Mouse (Mus musculus) hindbrain, embryonic 15.5 days (tissue): ENCODE data around the gene Tbc1d24. TPM values are rescaled to one million over a fixed set of nuclear protein-coding genes. Genes with fewer than 3 reads are reported as not detected.
A peak's percentile ranks its signal among the peaks of the same experiment; 100 is the strongest.

Experiments
- ATAC-seq: fragments of 200-750 bp; cut with Nextera tagmentation; 2 replicates; pipeline ENCODE4 v1.8.0; 2017; ENCODE audit warnings: low read depth, moderate number of reproducible peaks, moderate TSS enrichment; ENCODE audit not compliant: low FRiP score
- H3K27ac ChIP-seq: fragments of 300-500 bp; sonication (generic); replicated peaks from 2 replicates; pipeline ENCODE4 v1.5.1; 2015; ENCODE audit warnings: mild to moderate bottlenecking, inconsistent platforms
- H3K27me3 ChIP-seq: fragments of 300-500 bp; sonication (generic); 2 replicates; pipeline ENCODE4 v1.6.1; 2015; ENCODE audit warnings: control low read depth, inconsistent platforms
- H3K36me3 ChIP-seq: fragments of 300-500 bp; sonication (generic); 2 replicates; pipeline ENCODE4 v1.6.1; 2015; ENCODE audit warnings: control low read depth, inconsistent platforms
- H3K4me1 ChIP-seq: fragments of 300-500 bp; sonication (generic); replicated peaks from 2 replicates; pipeline ENCODE4 v1.6.1; 2015; ENCODE audit warnings: control low read depth, inconsistent platforms
- H3K4me2 ChIP-seq: fragments of 300-500 bp; sonication (generic); 2 replicates; pipeline ENCODE4 v1.6.1; 2015; ENCODE audit warnings: moderate library complexity, mild to moderate bottlenecking, inconsistent platforms
- H3K4me3 ChIP-seq: fragments of 300-500 bp; sonication (generic); 2 replicates; pipeline ENCODE4 v1.5.1; 2015; ENCODE audit warnings: mild to moderate bottlenecking, inconsistent platforms
- H3K9ac ChIP-seq: fragments of 300-500 bp; sonication (generic); 2 replicates; pipeline ENCODE4 v1.6.1; 2015; ENCODE audit warnings: inconsistent platforms
- H3K9me3 ChIP-seq: fragments of 300-500 bp; sonication (generic); 2 replicates; pipeline ENCODE4 v1.6.1; 2016; ENCODE audit warnings: control low read depth, inconsistent platforms
- whole genome bisulfite sequencing: fragments of 180-500 bp; shearing (Covaris S2); methylation state at CpG from one replicate; pipeline ENCODE4 v1.1.7; 2015; 5-methylcytosine and 5-hydroxymethylcytosine counted together
- polyA plus RNA-seq: library from polyadenylated mRNA; unstranded; fragments of >200 nt; fragmentation: Nextera tagmentation; extraction: Ambion mirVana; gene quantifications from 2 replicates; pipeline ENCODE4 v1.2.1, GENCODE M21; 2015

Tbc1d24 gene
- 26.9 TPM in 2 replicates for polyA plus RNA-seq

DNA sequence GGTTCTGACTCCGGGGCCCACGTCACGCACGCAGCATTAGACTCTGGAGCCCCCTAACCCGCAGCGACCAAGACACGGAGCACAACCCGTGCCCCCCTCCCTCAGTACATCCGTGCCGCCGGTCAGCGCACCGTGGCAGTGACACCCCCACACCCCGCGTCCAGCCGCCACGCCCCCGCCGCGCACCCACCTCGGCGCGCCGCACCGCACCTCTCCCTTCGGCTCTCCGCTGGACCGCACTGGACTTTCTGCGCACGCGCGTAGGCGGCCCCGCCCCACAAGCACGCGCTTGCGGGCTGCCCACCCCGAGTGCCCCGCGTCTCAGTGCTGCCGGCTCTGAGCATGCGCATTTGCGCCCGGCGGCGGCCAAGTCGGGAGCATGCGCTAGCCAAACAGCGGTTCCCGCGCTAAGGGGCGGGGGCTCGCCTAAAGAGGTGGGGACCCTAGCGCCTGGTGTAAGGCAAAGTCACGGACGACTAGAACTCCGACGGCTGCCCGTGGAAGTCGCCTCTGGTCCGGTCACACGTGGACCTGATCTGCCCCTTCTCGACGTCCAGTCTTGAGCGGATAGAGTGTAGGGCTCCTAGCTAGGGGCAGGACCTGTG, at the start of gene Tbc1d24:
Gene Tbc1d24 (minus strand): TSS at position 279 of the 605 bp plus-strand sequence.
- ATAC-seq = peak; percentile 74
- H3K4me2 ChIP-seq = peak within 1 kb of the TSS; percentile 93
- H3K9me3 ChIP-seq = no peaks in the 10 kb centered on the region
- H3K36me3 ChIP-seq = no peaks in the 10 kb centered on the region
- H3K9ac ChIP-seq = peak within 1 kb of the TSS; percentile 81
- H3K27ac ChIP-seq = peak within 1 kb of the TSS; percentile 80
- H3K4me3 ChIP-seq = peak within 1 kb of the TSS; percentile 81
- WGBS = under 1% methylated on average over 63 of the region's 65 CpGs
- no peaks in the 10 kb centered on the region for H3K27me3 ChIP-seq
- H3K4me1 ChIP-seq = peaks cover 86% of the 10 kb centered on the region

DNA sequence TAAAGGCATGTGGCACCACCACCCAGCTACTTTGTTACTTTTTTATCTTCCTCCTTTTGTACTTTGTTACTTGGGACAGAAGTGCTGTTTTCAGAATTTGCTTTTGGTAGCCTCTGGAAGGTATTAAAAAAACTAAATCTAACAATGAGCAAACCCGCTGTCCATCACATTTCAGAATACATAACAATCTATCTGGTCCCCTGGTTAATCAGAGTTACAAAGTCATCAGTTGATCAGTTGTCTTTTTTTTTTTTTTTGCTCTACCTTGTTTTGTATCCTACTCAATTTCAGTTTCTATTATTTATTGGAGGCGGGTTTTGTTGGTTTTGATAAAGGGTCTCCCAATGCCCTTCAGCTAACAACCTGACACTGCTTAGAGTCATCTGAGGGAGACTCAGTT, 47.0 kb upstream of the Tbc1d24 start:
- H3K36me3 ChIP-seq = peaks cover 8% of the 10 kb centered on the region; the same call in 1 of the 2 replicates
- H3K9ac ChIP-seq = no peak overlapping the region
- 97% methylated on average over 2 of the region's 2 CpGs for WGBS
- no peak overlapping the region for H3K27ac ChIP-seq
- H3K4me2 ChIP-seq = peak overlapping the region; percentile 72; the same call in 1 of the 2 replicates
- H3K27me3 ChIP-seq = no peaks in the 10 kb centered on the region
- no peak overlapping the region for H3K4me3 ChIP-seq
- H3K9me3 ChIP-seq = no peaks in the 10 kb centered on the region
- peaks cover 16% of the 10 kb centered on the region for H3K4me1 ChIP-seq
- ATAC-seq = no peak

DNA sequence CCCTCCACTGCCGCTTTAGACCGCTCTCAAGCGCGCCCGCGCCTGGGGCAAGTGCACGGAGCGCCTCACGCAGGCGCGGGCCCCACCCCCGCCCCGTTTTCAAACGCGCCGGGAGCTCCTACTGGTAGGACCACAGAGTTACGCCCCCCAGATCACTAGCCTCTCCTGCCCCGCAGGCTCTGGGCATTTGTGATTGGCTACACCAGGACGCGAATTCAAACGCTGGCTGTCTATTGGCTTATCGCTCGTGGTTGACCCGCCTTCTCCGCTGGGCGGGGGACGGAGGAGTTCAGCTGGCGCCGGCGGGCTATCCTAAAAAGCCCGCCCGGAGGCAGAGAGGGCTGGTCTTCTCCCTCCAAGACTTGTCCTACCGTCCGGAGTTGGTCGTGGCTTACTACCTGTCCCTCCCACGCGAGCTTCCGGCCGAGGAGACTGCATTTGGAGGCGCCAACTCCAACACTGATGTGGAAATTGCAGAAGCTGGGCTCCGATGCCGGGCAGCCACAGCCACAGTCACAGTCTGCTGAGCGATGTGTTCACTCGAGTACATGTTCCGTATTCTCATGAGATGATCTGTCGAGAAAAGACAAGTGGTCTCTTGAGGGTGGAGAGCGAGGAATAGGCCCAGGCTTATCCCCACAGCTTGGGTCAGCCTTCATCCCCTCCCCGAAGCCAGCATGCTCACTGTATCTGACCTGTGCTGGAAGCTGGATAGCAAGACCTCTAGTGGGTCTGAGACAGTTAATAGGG, 46.1 kb upstream of the Tbc1d24 start, which contains the start of gene Ccnf:
Gene Ccnf (minus strand): TSS at position 165 of the 750 bp plus-strand sequence.
- H3K27ac ChIP-seq = peak within 1 kb of the TSS; percentile 75
- H3K9me3 ChIP-seq = no peaks in the 10 kb centered on the region
- ATAC-seq = peak; percentile 100
- under 1% methylated on average over 48 of the region's 48 CpGs for WGBS
- H3K9ac ChIP-seq = peak within 1 kb of the TSS; percentile 62
- peak within 1 kb of the TSS; percentile 72 for H3K4me2 ChIP-seq
- no peaks in the 10 kb centered on the region for H3K27me3 ChIP-seq
- H3K4me3 ChIP-seq = peak within 1 kb of the TSS; percentile 64
- peaks cover 8% of the 10 kb centered on the region; the same call in 1 of the 2 replicates for H3K36me3 ChIP-seq
- peaks cover 16% of the 10 kb centered on the region for H3K4me1 ChIP-seq

DNA sequence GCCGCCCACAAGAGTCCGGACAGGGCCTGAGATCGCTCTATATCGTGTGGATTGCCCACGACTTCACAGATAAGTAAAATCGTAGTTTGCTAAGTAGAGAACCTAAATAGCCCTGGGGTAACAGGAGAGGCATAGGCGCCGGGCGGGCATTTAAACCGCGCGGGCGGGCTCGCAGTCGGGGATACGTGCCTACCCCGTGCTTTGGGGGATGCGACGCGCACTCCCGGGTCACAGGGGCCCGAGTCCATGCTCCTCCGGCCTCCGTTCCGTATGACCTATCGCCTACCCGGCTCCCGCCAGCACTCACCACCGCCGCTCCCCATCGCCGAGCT, 45.6 kb upstream of the Tbc1d24 start:
- Histone ChIP-seq H3K27ac (peak overlapping the region; percentile 68), H3K4me1 (peaks cover 16% of the 10 kb centered on the region), H3K36me3 (peaks cover 8% of the 10 kb centered on the region; the same call in 1 of the 2 replicates), H3K9me3 (no peaks in the 10 kb centered on the region), H3K4me2 (peak overlapping the region; percentile 72), H3K27me3 (no peaks in the 10 kb centered on the region), H3K9ac (peak overlapping the region; percentile 62), H3K4me3 (peak overlapping the region; percentile 64)
- WGBS = under 1% methylated on average over 32 of the region's 32 CpGs
- ATAC-seq = no peak

DNA sequence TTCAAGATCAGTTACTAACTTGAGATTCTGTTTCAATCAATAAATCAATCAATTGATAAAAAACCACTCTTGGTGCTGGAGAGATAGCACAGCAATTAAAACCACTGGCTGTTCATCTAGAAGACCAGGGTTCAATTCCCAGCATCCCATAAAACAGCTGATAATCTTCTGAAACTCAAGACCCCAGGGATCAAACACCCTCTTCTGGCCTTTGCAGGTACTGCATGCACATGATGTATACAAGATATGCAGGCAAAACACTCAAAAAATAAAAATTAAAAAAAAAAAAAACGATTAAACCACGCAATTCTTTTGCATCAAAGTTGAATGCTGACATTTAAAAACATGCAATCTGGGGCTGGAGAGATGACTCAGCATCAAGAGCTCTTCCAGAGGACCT, 43.3 kb upstream of the Tbc1d24 start:
- Histone ChIP-seq H3K27ac (no peak overlapping the region), H3K4me2 (no peak overlapping the region), H3K9ac (no peak overlapping the region), H3K9me3 (no peaks in the 10 kb centered on the region), H3K27me3 (no peaks in the 10 kb centered on the region), H3K36me3 (peaks cover 22% of the 10 kb centered on the region), H3K4me1 (peaks cover 16% of the 10 kb centered on the region), H3K4me3 (no peak overlapping the region)
- no peak for ATAC-seq
- WGBS = 96% methylated on average over 2 of the region's 2 CpGs

DNA sequence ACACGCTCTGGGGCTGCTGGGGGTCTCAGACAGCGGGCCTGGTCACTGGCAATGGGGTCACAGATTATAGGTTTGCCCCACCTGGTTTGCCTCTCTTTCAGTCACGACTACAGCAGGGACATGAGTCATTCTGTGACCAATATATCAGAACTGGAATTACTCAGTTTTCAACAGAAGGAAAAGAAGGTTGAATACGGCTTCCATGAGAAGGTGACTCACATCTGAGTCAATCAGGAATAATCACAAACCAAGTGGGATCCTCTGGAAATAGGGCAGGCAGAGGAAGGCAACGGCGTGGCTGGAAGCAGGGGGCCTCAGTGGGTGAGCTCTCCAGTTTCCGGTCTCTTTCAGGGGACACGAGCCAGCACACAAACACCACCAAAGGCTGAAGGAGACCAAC, 38.7 kb upstream of the Tbc1d24 start:
- H3K9me3 ChIP-seq = no peaks in the 10 kb centered on the region
- H3K27me3 ChIP-seq = no peaks in the 10 kb centered on the region
- H3K4me2 ChIP-seq = no peak overlapping the region
- no peak overlapping the region for H3K27ac ChIP-seq
- no peak for ATAC-seq
- no peaks in the 10 kb centered on the region for H3K4me1 ChIP-seq
- H3K36me3 ChIP-seq = peaks cover 52% of the 10 kb centered on the region
- no peak overlapping the region for H3K9ac ChIP-seq
- no peak overlapping the region for H3K4me3 ChIP-seq
- over 99% methylated on average over 8 of the region's 8 CpGs for WGBS

DNA sequence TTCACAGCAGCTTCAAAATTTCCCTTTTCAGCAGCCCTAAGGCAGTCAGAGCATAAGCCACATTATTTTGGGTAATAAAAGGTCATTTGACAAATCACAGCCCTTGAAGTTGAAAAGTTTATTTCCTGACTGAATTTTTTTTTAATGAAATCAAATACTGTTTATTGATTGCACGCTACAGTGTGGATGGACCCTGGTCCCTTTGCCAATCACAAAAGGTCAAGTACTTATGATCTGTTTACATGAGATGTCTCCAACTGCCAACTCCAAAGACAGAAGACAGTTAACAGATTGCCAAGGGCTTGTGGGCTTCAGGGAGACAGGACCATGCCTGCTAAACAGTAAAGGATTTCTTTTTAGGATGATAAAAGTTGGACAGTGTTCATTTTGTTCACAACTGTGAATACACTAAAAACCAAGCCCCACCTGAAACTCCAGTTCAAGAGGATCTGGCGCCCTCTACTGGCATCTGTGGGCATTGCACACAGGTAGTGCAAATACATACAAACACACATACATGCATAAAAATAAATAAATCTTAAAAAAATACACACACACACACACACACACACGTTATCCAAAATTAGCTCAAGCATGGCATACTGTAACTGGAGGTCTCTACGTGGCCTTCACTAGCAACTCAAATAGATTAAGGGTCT, 38.1 kb upstream of the Tbc1d24 start:
- no peaks in the 10 kb centered on the region for H3K9me3 ChIP-seq
- H3K4me3 ChIP-seq = no peak overlapping the region
- ATAC-seq = no peak
- no peak overlapping the region for H3K9ac ChIP-seq
- WGBS = 89% methylated on average over 4 of the region's 4 CpGs
- H3K4me1 ChIP-seq = no peaks in the 10 kb centered on the region
- H3K36me3 ChIP-seq = peaks cover 55% of the 10 kb centered on the region
- no peak overlapping the region for H3K27ac ChIP-seq
- no peaks in the 10 kb centered on the region for H3K27me3 ChIP-seq
- no peak overlapping the region for H3K4me2 ChIP-seq

DNA sequence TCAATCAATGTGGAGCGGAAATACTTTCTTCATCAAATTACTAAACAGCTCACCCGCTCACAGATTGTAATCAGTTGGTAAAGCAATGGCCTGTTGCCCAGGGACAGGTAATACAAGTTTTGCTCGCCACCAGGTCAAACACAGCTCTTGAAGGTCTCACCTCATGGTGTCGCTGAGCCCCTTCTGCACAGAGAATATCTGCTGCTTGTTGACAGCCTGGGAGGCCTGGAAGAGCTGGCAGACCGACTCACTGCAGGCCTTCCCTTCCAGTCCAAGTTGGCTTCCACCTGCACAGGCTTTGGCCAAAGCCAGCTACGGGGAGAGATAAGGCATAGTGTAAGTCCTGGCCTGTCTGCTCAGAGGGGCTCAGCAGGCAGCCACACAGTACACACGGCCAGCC, 31.6 kb upstream of the Tbc1d24 start:
- Histone ChIP-seq H3K4me1 (no peaks in the 10 kb centered on the region), H3K4me3 (no peak overlapping the region), H3K27me3 (no peaks in the 10 kb centered on the region), H3K9me3 (no peaks in the 10 kb centered on the region), H3K4me2 (no peak overlapping the region), H3K36me3 (peaks cover 32% of the 10 kb centered on the region), H3K27ac (no peak overlapping the region), H3K9ac (no peak overlapping the region)
- no peak for ATAC-seq
- WGBS = 98% methylated on average over 7 of the region's 7 CpGs

DNA sequence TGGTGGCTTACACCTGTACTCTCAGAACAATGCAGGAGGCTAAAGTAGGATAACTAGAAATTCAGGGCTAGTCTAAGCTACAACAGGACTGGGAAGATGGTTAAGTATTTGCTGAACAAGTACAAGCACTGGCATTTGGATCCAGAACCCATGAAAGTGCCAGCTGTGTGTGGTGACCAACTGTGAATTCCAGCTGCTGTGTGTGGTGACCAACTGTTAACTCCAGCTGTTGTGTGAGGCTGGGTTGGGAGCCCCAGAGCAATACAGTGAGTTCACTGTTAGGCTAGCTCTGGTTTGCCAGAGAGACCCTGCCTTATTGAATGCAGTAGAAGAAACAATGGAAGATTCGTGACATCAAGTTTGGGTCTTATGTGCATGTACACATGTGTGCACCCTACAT, 31.1 kb upstream of the Tbc1d24 start:
- Histone ChIP-seq H3K9ac (no peak overlapping the region), H3K4me3 (no peak overlapping the region), H3K27me3 (no peaks in the 10 kb centered on the region), H3K4me1 (no peaks in the 10 kb centered on the region), H3K4me2 (no peak overlapping the region), H3K27ac (no peak overlapping the region), H3K9me3 (no peaks in the 10 kb centered on the region), H3K36me3 (peaks cover 32% of the 10 kb centered on the region)
- ATAC-seq = no peak
- WGBS = 97% methylated on average over 1 of the region's 1 CpGs

DNA sequence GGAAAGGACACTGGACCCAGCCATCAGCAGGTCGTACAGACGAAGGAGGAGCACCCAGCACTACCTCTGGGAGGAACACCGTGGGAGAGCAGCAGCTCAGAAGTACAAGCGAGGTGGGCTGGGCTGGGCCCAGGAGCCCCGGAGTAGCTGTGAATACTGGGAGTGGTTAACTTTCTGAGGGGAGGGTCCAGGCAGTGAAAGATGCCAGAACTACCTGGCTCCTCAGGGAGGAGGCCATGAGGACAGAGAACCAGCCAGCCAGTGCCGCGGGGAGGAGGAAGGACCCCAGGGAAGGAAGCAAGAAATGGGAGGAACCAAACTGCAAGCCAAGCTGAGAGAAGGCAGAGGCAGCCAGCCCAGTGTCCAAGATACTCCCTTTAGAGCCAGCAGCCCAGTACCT, 22.6 kb upstream of the Tbc1d24 start:
- ATAC-seq = no peak
- Histone ChIP-seq H3K27me3 (no peaks in the 10 kb centered on the region), H3K4me2 (no peak overlapping the region), H3K9ac (no peak overlapping the region), H3K4me1 (no peaks in the 10 kb centered on the region), H3K36me3 (peaks cover 25% of the 10 kb centered on the region), H3K27ac (no peak overlapping the region), H3K9me3 (no peaks in the 10 kb centered on the region), H3K4me3 (no peak overlapping the region)
- WGBS = 96% methylated on average over 7 of the region's 7 CpGs

DNA sequence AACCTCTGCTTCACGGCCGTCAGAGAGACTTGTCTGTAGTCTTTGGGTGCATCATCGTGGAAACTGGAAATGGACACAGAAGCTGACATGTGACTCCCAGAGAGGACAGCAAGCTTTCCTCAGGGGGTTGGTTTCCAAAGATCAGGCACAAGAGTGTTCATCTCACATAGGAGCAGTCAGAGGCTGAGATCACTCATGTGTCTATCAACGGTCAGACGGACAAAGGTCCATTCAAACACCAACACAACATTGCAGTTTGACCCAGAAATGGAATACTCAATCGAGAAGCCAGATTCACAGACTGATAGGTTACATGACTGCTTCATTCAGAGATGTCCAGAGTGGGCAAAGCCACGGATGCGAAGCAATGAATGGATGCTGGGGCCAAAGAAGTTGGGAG, 21.4 kb upstream of the Tbc1d24 start:
- Histone ChIP-seq H3K4me1 (no peaks in the 10 kb centered on the region), H3K4me2 (no peak overlapping the region), H3K27ac (no peak overlapping the region), H3K27me3 (no peaks in the 10 kb centered on the region), H3K9me3 (no peaks in the 10 kb centered on the region), H3K4me3 (no peak overlapping the region), H3K36me3 (peaks cover 22% of the 10 kb centered on the region), H3K9ac (no peak overlapping the region)
- no peak for ATAC-seq
- WGBS = 92% methylated on average over 8 of the region's 8 CpGs

DNA sequence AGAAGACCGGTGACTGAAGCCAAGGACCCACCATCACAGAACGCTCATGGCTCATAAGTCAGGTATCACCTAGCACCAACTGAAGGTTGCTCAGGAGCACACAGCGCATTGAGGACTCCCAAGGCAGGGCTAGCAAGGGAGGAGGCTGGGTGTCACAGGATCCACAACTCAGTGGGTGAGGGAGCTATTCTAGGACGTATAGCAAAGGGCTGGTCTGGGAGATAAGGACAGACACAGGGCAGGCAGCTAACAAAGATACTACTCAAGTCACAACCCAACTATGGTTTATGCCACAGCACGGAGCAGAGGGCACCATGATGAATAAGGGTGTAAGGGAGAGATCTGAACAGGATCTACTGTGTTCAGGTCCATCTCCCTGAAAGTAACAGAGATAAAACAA, 20.5 kb upstream of the Tbc1d24 start:
- H3K27ac ChIP-seq = no peak overlapping the region
- WGBS = 97% methylated on average over 5 of the region's 5 CpGs
- no peaks in the 10 kb centered on the region for H3K27me3 ChIP-seq
- no peak overlapping the region for H3K4me2 ChIP-seq
- ATAC-seq = no peak
- no peak overlapping the region for H3K9ac ChIP-seq
- peaks cover 4% of the 10 kb centered on the region for H3K4me1 ChIP-seq
- peaks cover 22% of the 10 kb centered on the region for H3K36me3 ChIP-seq
- no peaks in the 10 kb centered on the region for H3K9me3 ChIP-seq
- no peak overlapping the region for H3K4me3 ChIP-seq
